Mouse (Mus musculus) liver, embryonic 14.5 days (tissue): Measurements from ENCODE around the gene Pla2g6. TPM values are rescaled to one million over a fixed set of nuclear protein-coding genes. Genes with fewer than 3 reads are reported as not detected.
A peak's percentile ranks its signal among the peaks of the same experiment; 100 is the strongest.

Source experiments
- ATAC-seq: fragments of 200-750 bp; cut with Nextera tagmentation; 2 replicates; pipeline ENCODE4 v1.8.0; 2017; ENCODE audit warnings: moderate number of reproducible peaks, mild to moderate bottlenecking, moderate library complexity; ENCODE audit not compliant: insufficient read depth
- DNase-seq, 3 experiments: peaks; one replicate each; pipeline ENCODE4 v3.0.0-alpha.2; 2012 to 2013; ENCODE audit warnings: low read depth in 3 of 3, low spot score in 3 of 3
- H3K27ac ChIP-seq: fragments of 300-500 bp; sonication (generic); 2 replicates; pipeline ENCODE4 v1.5.1; 2014; ENCODE audit warnings: moderate library complexity, mild to moderate bottlenecking, control low read depth, inconsistent platforms
- H3K27me3 ChIP-seq: fragments of 300-500 bp; sonication (generic); 2 replicates; pipeline ENCODE4 v1.6.1; 2014; ENCODE audit warnings: mild to moderate bottlenecking, low read length, moderate library complexity; ENCODE audit not compliant: control insufficient read depth, insufficient read depth
- H3K36me3 ChIP-seq: fragments of 300-500 bp; sonication (generic); replicated peaks from 2 replicates; pipeline ENCODE4 v1.6.1; 2014; ENCODE audit warnings: low read depth; ENCODE audit not compliant: control insufficient read depth, insufficient read depth
- H3K4me1 ChIP-seq, 2 experiments: fragments of 200-500 bp in 1 of 2; fragments of 300-500 bp in 1 of 2; sonication (generic) in 1 of 2; replicated peaks; 2 replicates each; pipeline ENCODE4 v1.6.1; 2012 to 2014; ENCODE audit warnings: antibody characterized with exemption in 1 of 2, inconsistent platforms in 1 of 2, low read length in 1 of 2; ENCODE audit not compliant: control insufficient read depth in 2 of 2, insufficient read depth in 2 of 2
- H3K4me2 ChIP-seq: fragments of 300-500 bp; sonication (generic); 2 replicates; pipeline ENCODE4 v1.6.1; 2014; ENCODE audit warnings: low read depth, mild to moderate bottlenecking, control low read depth, moderate library complexity
- H3K4me3 ChIP-seq, 2 experiments: fragments of 200-500 bp in 1 of 2; fragments of 300-500 bp in 1 of 2; sonication (generic) in 1 of 2; 2 replicates each; pipeline ENCODE4 v1.5.1; 2012 to 2014; ENCODE audit warnings: low read depth in 2 of 2, low read length in 2 of 2, mild to moderate bottlenecking in 2 of 2, control low read depth in 1 of 2, inconsistent platforms in 1 of 2, moderate library complexity in 1 of 2; ENCODE audit not compliant: insufficient read depth in 1 of 2
- H3K9ac ChIP-seq: fragments of 300-500 bp; sonication (generic); replicated peaks from 2 replicates; pipeline ENCODE4 v1.6.1; 2014; ENCODE audit warnings: mild to moderate bottlenecking, control low read depth, moderate library complexity
- H3K9me3 ChIP-seq: fragments of 300-500 bp; sonication (generic); 2 replicates; pipeline ENCODE4 v1.6.1; 2016; ENCODE audit warnings: low read length, mixed read lengths; ENCODE audit not compliant: control insufficient read depth
- CTCF ChIP-seq: IDR thresholded peaks from 2 replicates; pipeline ENCODE4 v1.5.1; 2016; ENCODE audit warnings: antibody characterized with exemption, low read depth, control low read depth
- EP300 ChIP-seq: IDR thresholded peaks from 2 replicates; pipeline ENCODE4 v1.6.1; 2016; ENCODE audit warnings: antibody characterized with exemption, low read depth
- WGBS: fragments of 180-500 bp; shearing (Covaris S2); extraction: QIAGEN DNeasy Blood & Tissue Kit; methylation state at CpG from one replicate; pipeline ENCODE4 v1.1.7; 2014; ENCODE audit not compliant: insufficient replicate concordance; 5-methylcytosine and 5-hydroxymethylcytosine counted together
- polyA plus RNA-seq, 2 experiments: library from polyadenylated mRNA; depleted of rRNA in 1 of 2; stranded (reverse) in 1 of 2; unstranded in 1 of 2; fragments of >200 nt; fragmentation: Nextera tagmentation in 1 of 2; extraction: Ambion mirVana in 1 of 2; gene quantifications; 2 replicates each; pipeline versions ENCODE4 v1.2.1 to v1.2.3; 2012 to 2014

The Pla2g6 gene
- polyA plus RNA-seq (2012; rRNA removed) (10.5 and 11.8 TPM in 2 replicates), polyA plus RNA-seq (2014; fragmentation: Nextera tagmentation; extraction: Ambion mirVana) (7.9 and 9.9 TPM in 2 replicates)

GRCm38 (mm10) chr15:79328058-79328938 is at the start of gene Pla2g6:
TSS of gene Pla2g6 (minus strand) at chr15:79328390.
- no peaks in the 10 kb centered on the region for H3K27me3 ChIP-seq
- H3K36me3 ChIP-seq: no peaks in the 10 kb centered on the region
- 1% methylated on average over 44 of the region's 46 CpGs for WGBS
- peaks cover 17 to 44% of the 10 kb centered on the region in 2 experiments for H3K4me1 ChIP-seq
- ATAC-seq (peak; percentile 94), DNase-seq (peak; percentile 96 to 98 (median 97))
- H3K4me3 ChIP-seq: peak within 1 kb of the TSS; percentile 76 to 93
- TF ChIP-seq EP300: peak; percentile 43; the same call in 1 of the 2 replicates
- no peak for TF ChIP-seq CTCF
- peak within 1 kb of the TSS; percentile 97 for H3K9ac ChIP-seq
- no peaks in the 10 kb centered on the region for H3K9me3 ChIP-seq
- H3K4me2 ChIP-seq: peak within 1 kb of the TSS; percentile 73
- H3K27ac ChIP-seq: peak within 1 kb of the TSS; percentile 93

GRCm38 (mm10) chr15:79377681-79378080 is 49.5 kb upstream of the Pla2g6 start:
- H3K27ac ChIP-seq: no peak overlapping the region
- H3K4me3 ChIP-seq: no peak overlapping the region
- H3K27me3 ChIP-seq: no peaks in the 10 kb centered on the region
- no peak for DNase-seq
- TF ChIP-seq EP300: no peak
- no peak for TF ChIP-seq CTCF
- WGBS: 72% methylated on average over 6 of the region's 6 CpGs
- H3K4me2 ChIP-seq: no peak overlapping the region
- no peaks in the 10 kb centered on the region for H3K9me3 ChIP-seq
- H3K4me1 ChIP-seq: no peaks in the 10 kb centered on the region; a peak in 1 of 4 replicates
- H3K9ac ChIP-seq: no peak overlapping the region
- no peaks in the 10 kb centered on the region for H3K36me3 ChIP-seq
- ATAC-seq: no peak

- Histone ChIP-seq H3K4me3 (no peak overlapping the region), H3K27ac (no peak overlapping the region), H3K9ac (no peak overlapping the region), H3K4me2 (no peak overlapping the region), H3K36me3 (no peaks in the 10 kb centered on the region), H3K27me3 (no peaks in the 10 kb centered on the region), H3K4me1 (no peaks in the 10 kb centered on the region; a peak in 1 of 4 replicates), H3K9me3 (no peaks in the 10 kb centered on the region)
- DNase-seq: no peak
- TF ChIP-seq EP300 (no peak), CTCF (no peak)
- no peak for ATAC-seq
- 74% methylated on average over 3 of the region's 3 CpGs for WGBS
Measured at GRCm38 (mm10) chr15:79374760-79375159, 46.6 kb upstream of the Pla2g6 start.

GRCm38 (mm10) chr15:79370281-79370843 is 42.2 kb upstream of the Pla2g6 start:
- 72% methylated on average over 7 of the region's 7 CpGs for WGBS
- ATAC-seq: peak; percentile 29; the same call in 1 of the 2 replicates

More at GRCm38 (mm10) chr15:79370281-79370843, 42.2 kb upstream of the Pla2g6 start:
- Histone ChIP-seq H3K9ac (no peak overlapping the region), H3K4me3 (no peak overlapping the region), H3K27ac (no peak overlapping the region), H3K4me1 (no peaks in the 10 kb centered on the region; a peak in 1 of 4 replicates), H3K36me3 (no peaks in the 10 kb centered on the region), H3K9me3 (no peaks in the 10 kb centered on the region), H3K27me3 (no peaks in the 10 kb centered on the region), H3K4me2 (no peak overlapping the region)
- TF ChIP-seq EP300: no peak
- no peak for TF ChIP-seq CTCF
- DNase-seq: no peak
